Mouse (Mus musculus) cortical plate, adult 2 months (tissue): ENCODE data around the gene Dapk3.

Source experiments
- CTCF ChIP-seq: fragments of 200-500 bp; IDR thresholded peaks from 2 replicates; pipeline ENCODE4 v1.5.1; 2011; ENCODE audit warnings: mild to moderate bottlenecking, control low read depth, low read length; ENCODE audit not compliant: insufficient read depth; ENCODE audit errors: extremely low read depth
- POLR2A ChIP-seq: fragments of 200-500 bp; IDR thresholded peaks from 2 replicates; pipeline ENCODE4 v1.6.1; 2011; ENCODE audit warnings: mild to moderate bottlenecking, low read length, control low read depth; ENCODE audit not compliant: insufficient read depth; ENCODE audit errors: extremely low read depth

DNA sequence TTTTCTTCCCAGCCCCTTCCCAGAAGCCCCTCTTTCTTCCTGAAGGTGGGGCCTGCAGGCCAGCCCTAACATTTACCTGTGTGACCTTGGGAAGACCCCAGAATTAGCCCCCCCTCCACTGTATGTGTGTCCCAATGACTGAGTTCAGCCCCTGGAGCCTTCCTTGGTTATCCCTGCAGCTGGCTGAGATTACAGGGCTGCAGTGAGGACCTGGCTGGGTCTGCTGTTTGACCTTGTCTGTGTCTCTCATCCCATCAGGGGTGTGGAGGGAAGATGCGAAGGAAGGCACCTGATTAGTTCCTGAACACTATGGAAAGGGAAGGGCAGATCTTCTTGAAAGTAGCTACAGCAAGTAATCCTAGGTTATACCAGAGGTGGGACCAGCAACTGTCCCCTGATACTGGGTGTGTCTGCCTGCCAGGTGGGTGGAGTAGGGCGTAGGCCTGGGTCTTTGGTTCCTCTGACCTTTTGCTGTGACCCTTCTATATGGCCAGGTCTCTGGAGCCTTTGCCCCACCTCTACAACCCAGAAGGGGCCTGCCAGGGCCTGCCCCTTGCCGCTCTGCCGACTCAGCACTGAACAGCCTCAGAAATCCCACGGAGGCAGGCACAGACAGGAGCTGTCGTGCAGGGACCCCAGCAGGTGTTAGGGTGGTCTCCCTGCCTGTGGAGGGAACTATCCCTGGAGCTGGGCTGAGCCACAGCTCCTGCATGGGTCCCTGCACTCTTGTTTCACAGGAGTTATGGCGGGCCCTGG is 41.2 kb upstream of the Dapk3 start:
- TF ChIP-seq POLR2A (no peak), CTCF (no peak)
